Mouse (Mus musculus): ENCODE results near the gene Gmfg.

The Gmfg gene

DNA sequence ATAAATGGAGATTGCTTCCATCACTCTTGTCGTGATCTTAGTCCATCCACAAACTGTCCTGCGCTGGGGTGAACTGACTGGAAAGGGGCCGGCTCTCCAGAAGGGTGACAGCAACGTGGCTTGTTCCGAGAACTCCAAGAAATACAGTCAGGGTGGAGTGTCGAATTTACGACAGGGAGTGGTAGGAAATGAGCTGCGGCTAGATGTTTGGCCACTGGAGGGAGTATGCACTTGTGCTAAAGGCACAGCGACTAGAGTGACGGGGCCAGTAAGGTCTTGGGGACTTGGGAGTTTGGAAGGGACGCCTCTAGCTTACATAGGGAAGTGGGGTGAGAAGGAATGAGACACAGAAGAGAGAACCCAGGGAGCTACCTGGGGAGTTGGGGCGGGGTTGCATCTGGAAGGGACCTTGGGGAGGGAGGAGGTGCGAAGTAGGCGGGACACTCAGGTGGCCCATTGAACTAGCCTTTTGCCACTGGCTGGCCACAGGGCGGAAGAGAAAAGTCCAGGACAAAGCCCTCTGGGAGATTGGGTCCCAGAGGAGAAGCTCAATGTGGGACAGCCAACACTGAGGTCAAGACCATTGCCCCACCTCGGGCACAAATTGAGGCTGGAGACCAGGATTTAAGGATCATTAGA lies at the start of gene Gmfg:
TSS of gene Gmfg (plus strand) at position 516 of the 639 bp plus-strand sequence.
- peak; percentile 93 for DNase-seq (ENCODE audit: low read depth, low spot score)

DNA sequence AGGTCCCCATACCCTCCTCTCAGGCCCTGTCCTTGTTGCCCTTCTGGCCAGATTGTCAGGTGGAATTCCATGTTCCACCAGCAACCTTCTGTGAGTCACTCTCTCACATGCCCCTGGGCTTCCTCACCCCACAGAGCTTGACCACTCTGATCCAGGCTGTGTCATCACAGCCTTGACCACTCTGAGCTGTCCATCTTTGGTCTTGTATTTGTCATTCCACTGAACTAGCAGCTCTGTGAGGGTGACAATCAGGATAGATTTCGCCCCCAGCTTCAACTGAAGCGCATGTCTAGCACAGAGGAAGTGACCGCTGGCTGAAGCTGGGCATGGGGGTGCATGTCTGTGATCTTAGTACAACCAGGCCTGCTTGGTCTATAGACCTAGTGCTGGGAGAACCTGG lies 46.9 kb upstream of the Gmfg start:
- no peak for DNase-seq (ENCODE audit: low read depth, low spot score)

DNA sequence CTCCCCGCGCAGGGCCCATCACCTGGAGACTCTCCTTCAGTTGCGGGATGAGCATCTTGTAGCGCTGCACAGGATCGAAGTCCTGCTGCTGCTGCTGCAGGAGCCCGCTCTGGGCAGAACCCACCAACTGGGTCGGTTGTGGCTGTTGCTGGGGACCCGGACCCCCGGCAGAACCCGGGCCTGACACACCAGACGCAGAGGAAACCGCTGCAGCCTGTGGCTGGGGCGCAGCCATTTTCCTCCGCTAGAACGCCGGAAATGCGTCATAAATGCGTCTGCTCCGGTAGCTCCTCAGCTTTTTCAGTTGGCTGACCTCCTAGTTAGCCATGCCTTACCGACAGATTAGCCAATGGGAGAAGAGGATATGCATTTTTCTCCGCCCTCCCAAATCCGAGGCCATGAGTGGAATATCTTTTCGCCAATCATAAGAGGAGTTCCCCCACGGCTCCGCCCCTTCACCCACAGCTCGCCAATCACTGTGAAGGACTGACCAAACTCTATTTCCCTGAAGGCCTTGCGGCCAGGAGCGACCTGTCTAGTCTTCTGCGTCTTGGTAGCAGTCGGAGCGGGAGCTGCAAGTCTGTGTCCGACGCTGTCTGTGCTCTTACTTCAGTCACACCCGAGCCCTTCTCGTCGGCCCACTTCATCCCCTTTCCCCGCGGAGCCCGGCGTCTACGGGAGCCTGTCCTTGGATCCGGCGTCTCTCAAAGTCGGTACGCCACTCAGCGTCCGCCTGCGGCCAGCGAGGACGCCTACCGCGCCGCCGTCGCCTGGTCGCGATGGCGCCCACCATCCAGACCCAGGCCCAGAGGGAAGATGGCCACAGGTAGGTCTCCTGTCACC lies 44.6 kb upstream of the Gmfg start, which contains the start of the genes Med29 and Paf1:
TSS of gene Med29 (minus strand) at position 280 of the 843 bp plus-strand sequence.
TSS of gene Paf1 (plus strand) at position 523 of the 843 bp plus-strand sequence.
- peak; percentile 97 for DNase-seq (ENCODE audit: low read depth, low spot score)

DNA sequence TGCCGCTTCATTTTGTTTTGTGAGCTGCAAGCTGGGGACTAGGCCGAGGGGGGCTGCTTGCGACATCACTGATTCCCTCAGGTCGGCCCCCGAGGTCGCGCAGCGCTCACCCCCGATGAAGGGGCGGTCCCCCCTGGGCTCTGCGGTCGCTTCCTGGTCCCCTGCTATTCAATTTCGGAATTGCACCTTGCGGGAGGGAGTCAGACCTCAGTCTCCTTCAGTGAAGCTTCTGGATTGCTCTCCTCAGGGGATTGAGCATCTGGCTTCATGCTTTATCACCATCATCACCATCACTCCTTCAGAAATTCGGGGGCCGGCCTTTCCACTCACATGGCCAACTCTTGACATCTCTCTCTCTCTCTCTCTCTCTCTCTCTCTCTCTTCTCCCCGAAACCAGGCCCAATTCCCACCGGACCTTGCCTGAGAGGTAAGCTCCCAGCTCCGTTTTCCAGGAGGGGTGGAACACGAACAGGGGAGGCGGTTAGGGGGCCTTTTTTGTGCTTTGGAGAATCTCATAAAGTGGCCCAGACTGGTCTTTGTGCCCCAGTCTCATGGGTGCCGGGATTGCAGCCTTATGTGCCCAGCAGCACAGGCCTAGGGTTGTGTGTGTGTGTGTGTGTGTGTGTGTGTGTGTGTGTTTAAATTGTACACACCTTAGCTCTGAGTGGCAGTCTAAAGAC lies 43.8 kb upstream of the Gmfg start:
- no peak for DNase-seq (ENCODE audit: low read depth, low spot score)

DNA sequence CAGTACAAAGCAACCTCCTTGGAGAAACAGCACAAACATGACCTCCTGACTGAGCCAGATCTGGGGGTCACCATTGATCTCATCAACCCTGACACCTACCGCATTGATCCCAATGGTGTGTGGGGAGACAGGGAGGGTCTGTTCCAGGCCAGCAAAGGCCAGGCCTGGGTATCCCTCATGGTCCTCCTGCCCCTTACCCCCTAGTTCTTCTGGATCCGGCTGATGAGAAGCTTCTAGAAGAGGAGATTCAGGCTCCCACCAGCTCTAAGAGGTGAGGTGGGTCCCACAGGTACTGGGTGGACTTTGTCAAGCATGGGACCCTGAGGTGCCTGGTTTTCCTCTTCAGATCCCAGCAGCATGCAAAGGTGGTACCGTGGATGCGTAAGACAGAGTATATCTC lies 41.8 kb upstream of the Gmfg start:
- no peak for DNase-seq (ENCODE audit: low read depth, low spot score)

DNA sequence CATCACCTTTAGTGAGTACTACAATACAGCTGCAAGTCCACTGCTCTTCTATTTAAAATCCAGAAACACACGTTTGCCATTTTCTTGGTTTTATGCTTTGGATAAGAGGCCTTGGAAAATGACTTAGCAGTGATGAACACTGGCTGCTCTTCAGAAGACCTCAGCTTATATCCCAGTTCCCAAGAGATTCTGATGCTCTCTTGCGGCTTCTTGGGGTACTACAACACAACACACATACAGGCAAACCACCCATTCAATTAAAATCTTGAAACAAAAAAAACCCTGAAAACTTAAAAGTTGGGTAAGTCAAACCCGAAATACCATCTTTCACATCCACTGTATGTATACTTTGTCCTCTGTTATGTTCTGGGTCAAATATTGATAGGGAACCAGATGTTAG lies 39.2 kb upstream of the Gmfg start:
- peak; percentile 61 for DNase-seq (ENCODE audit: low read depth, low spot score)

DNA sequence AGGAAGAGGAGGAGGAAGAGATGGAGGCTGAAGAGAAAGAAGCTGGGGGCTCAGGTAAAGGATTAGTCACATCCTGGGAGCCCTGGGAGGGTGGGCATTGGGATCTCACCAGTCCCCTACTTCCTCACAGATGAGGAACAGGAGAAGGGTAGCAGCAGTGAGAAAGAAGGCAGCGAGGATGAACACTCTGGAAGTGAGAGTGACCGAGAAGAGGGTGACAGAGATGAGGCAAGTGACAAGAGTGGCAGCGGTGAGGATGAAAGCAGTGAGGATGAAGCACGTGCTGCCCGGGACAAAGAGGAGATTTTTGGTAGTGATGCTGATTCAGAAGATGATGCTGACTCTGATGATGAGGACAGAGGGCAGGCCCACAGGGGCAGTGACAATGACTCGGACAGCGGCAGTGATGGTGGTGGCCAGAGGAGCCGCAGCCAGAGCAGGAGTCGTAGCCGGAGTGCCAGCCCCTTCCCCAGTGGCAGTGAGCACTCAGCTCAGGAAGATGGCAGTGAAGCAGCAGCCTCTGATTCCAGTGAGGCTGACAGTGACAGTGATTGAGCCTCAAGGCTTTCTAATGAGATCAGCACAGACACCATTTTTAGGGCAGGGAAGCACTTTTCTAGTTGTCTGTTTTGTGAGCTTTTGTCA lies 38.4 kb upstream of the Gmfg start:
- DNase-seq (ENCODE audit: low read depth, low spot score), result no peak

DNA sequence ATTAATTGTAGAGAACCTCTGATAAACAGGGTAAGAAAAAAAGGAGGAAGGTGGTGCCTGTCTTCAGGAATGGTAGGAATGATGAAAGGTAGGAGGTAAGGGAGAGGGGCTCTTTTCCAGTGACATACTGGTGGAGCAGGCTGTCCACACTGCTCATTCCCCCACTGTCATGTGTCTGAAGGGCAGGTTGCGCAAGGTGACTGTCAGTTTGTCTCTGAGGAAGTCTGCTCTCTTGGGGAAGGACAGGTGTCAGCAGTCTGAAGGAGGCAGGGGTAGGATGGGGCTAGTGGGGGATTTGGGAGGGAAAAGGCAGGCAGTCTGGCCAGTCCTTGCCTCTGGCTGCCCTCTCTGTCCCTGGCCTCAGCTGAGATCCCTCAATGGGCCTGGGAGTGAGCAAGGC lies 36.2 kb upstream of the Gmfg start:
- no peak for DNase-seq (ENCODE audit: low read depth, low spot score)

DNA sequence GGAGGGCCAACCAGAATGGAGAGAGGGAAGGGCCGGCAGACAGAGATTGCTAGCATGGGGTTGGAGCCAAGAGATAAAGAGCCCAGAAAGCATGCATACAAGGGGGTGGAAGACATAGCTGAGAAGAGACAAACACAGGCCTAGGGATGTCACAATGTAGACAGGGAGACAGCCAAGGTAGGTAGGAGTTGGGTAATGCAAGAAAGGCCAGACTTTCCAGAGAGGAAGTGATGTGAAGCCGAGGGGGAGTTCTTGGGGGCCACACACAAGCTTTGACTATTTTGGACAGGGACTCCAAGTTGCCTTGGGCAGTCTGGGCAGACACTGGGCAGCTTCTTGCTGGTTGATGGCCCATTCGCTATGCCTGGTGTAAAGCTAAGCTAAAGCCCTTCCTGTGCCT lies 35.3 kb upstream of the Gmfg start:
- DNase-seq (ENCODE audit: low read depth, low spot score), result no peak

DNA sequence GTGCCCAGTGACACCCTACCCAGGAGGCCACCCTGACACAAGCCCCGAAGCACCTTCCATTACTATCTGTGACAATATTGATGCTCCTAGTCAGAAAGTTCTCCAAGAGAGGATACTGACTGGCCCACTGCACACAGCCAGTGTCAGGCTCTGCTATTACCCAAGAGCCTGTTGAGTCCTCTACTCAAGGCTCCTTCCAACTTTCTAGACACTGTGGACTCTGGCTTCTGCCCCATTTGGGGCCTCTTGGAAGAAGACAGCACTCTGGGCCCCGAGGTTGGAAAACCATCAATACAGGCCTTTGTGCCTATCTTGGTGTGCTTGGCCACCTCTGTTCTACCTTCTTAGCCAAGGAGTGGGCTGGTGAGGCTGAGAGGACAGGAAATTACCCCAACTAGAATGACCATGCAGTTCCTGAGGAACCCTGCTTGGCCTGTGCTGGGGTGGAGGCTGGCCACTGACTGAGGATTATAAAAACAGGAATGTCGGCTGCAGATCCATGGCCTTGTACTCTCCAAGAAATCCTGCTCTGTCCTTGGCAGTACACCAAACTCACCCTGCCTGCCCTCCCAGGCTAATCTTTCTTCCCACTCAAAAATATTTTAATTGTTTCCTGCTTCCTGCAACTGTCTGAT lies 26.3 kb upstream of the Gmfg start:
- DNase-seq (ENCODE audit: low read depth, low spot score), result no peak

DNA sequence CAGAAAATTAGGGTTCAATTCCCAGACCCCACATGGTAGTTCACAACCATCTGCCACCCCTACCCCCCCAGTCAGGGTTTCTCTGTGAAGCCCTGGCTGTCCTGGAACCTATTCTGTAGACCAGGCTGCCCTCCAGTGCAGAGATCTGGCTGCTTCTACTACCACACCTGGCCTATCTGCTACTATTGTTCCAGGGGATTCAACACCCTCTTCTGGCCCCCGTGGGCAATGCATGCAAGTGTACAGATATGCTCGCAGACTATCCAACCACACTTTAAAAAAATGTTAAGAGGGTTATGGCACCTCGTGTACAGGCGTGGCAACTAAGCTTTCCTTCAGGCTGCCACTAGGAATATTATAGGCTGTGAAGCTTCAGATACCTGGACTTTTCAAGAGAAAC lies 24.4 kb upstream of the Gmfg start:
- peak; percentile 41 for DNase-seq (ENCODE audit: low read depth, low spot score)

DNA sequence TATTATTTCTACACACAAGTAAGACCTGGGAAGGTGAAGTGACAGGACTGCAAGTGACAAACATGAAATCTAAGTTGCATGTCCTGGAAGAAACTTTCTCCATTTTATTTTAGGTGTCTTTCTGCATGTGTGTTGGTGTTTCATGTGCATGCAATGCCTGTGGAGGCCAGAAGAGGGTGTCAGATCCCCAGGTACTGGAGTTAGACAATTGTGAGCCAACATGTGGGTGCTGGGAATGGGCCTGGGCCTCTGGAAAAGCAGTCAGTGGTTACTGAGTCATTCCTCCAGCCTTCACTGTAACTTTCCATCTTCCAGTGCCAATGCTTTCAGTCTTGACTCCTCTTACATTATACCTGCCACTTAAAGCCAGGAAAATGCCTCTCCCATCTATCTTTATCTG lies 19.9 kb upstream of the Gmfg start:
- DNase-seq (ENCODE audit: low read depth, low spot score), result no peak

DNA sequence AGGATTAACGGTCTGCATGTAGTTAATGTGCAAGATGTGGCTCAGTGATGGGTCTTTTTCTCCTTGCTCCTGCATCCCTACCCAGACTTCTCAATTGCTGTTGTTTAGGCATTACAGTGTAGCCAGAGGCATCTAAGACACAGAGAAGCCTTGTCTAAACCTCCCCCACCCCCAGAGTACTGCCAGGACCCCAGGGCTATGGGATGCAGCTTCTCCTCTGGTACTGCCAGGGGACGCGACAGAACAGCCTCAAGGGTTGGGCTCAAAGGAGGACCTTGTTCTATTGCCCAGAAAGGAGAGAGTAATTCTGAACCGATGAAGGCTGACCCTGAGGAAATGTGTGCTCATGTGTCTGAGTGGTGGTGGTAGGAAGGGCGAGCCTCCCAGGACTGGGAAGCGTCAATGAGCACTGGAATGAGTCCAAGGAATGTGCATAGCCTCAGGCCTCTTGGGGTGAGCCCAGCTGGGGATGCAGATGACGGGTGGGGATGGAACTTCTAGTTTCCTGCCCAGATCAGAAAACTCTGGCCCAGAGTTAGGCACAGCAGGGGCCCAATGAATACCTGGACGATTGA lies 19.1 kb upstream of the Gmfg start:
- no peak for DNase-seq (ENCODE audit: low read depth, low spot score)

DNA sequence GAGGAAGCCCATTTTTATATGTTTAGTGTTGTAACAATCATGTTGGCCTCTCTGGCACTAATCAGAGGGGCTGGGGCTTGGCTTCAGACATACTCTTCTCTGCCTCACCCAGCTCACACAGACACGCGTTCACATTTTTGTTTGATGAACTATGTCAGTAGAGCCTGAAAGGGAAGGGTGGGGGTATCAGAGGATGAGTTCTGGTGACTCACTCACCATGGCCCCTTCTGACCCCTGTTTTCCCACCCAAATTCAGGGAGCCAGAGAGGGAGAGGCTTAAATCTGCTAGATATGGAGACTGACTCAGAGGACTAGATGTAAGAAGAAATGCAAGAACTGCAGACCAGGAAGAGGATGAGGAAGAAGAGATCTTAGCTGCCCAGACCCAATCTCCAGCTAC lies 17.8 kb upstream of the Gmfg start:
- no peak for DNase-seq (ENCODE audit: low read depth, low spot score)

DNA sequence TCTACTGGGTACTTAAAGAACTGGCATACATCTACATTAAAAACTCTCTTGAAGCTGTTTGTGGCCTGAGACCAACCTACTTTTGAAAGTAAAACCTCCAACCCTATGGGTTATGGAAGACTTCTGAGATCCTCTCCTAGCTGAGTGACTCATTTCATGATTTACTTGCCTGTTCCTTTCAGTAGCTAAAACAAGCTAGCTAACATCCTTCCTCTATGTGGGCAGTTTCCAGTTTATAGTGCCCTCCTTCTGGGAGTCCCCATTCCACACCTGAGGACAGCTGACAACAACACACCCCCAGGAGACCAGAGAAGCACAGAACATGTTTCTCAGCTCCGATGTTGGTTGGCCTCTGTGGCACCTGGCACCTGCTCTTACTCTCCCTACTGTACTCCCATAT lies 14.2 kb upstream of the Gmfg start:
- DNase-seq (ENCODE audit: low read depth, low spot score), result no peak

DNA sequence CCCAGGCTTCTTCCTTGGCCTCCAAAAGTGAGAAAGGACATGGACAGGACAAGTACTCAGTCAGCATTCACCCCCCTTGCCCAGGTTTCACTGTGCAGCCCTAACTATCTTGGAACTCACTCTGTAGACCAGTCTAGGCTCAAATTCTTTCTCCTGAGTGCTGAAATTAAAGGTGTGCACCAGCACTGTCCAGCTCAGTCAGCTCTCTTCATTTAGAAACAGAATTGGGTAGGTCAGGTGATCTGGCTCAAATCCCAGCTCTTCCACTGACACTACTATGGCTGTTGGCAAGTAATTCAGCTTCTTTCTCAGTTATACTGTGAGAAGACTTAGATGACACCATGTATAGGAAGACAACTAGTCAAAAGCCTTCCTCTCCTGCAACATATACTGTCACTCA lies 9.5 kb upstream of the Gmfg start:
- DNase-seq (ENCODE audit: low read depth, low spot score), result no peak

DNA sequence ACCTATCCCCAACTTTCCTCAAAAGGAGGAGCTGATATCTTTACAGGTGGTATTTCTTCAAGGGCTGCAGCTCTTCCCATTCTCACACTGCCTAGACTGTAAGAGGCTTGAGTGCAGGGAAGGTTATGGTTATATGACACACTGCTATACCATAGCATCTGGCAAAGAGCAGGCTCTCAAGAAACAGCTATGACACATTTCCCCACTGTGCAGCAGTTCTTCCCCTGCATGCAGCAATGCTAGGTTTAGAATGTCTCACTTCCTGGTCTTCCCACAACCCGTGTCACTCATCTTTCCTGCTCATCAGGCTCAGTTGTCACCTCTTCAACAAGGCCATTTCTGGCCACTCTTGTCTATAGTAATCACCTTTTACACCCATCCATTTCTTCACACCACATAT lies 6.7 kb upstream of the Gmfg start:
- DNase-seq (ENCODE audit: low read depth, low spot score), result no peak

DNA sequence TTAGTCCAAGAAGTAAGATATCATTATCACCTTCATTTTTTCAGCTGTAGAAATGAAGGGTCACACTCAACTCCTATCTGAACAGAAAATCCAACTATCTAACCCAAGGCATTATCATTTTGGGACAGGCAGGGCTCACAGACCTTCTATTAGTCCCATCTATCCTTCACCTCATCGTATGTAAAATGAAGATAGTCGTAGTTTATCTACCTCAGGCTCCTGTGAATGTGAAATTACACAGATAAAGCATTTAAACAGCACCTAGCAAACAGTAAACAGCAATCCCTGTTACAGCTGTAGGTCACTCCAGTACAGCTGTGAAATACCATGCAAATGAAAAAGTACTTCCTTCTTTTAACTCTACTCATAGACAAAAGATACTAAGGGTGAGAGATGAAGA lies 5.0 kb upstream of the Gmfg start:
- no peak for DNase-seq (ENCODE audit: low read depth, low spot score)

DNA sequence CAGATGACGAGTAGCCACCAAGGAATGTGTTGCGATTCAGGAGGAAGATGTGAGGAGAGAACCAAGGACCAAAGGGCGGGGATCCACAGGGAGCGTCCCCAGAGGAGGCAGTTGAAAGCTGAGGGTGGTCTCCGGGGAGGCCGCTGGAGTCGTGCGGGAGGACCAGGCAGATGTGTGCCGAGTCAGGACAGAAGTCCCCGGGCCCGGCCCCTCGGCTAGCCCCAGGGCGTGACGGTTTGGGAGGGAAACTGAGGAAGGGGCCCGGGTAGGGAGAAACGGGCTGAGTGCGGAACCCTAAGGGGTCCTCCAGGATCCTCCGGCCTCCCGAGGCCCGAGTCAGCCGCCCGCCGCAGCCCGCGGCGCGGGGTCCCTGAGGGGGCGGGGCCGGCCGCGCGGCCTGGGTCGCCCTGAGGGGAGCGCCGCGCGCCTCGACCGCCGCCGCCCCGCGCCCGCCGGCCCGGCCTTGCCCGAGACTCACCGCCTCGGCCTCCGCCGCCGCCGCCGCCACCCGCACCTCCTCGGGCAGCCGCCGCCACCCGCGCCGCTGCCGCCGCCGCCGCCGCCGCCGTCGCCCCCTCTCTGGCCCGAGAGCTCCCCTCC lies 1.5 kb upstream of the Gmfg start:
- no peak for DNase-seq (ENCODE audit: low read depth, low spot score)

DNA sequence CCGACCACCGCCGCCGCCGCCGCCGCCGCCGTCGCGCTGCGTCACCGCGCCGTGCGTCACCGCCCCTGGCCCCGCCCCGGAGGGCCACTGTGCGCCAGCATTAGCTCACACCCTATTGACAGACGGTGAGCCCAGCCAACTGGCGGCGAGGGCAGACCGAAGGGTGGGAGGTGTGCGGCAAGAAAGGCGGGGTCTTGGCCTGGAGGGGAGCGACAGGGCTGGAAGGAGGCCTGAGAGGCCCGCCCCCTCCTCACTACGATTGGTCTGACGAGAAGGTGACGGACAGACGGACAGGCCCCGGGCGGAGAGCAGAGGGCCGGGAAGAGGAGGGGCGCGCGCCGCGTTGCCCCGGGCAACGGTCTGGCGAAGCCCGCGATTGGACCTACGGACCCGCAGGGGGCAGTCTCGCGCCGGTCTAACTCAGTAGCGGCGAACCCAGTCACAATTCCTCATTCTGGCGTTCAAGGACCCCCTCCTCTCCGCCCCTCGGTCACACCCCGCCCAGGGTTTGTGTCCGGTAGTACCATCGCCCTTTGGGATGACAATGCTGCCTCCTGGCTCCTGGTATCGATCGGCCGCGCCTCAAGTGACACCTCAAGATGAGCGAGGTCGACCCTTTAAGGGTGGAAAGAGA lies 859 bp upstream of the Gmfg start:
- peak; percentile 100 for DNase-seq (ENCODE audit: low read depth, low spot score)
